Mouse (Mus musculus): ENCODE data around the gene Ldlrap1. TPM values are rescaled to one million over a fixed set of nuclear protein-coding genes. Genes with fewer than 3 reads are reported as not detected.

Gene Ldlrap1
- 13.3 TPM for polyA plus RNA-seq (2014; fragmentation: Illumina TruSeq; extraction: RNeasy Lipid Tissue Mini Kit (QIAGEN cat#74804); ENCODE audit: low read depth, low replicate concordance)

DNA sequence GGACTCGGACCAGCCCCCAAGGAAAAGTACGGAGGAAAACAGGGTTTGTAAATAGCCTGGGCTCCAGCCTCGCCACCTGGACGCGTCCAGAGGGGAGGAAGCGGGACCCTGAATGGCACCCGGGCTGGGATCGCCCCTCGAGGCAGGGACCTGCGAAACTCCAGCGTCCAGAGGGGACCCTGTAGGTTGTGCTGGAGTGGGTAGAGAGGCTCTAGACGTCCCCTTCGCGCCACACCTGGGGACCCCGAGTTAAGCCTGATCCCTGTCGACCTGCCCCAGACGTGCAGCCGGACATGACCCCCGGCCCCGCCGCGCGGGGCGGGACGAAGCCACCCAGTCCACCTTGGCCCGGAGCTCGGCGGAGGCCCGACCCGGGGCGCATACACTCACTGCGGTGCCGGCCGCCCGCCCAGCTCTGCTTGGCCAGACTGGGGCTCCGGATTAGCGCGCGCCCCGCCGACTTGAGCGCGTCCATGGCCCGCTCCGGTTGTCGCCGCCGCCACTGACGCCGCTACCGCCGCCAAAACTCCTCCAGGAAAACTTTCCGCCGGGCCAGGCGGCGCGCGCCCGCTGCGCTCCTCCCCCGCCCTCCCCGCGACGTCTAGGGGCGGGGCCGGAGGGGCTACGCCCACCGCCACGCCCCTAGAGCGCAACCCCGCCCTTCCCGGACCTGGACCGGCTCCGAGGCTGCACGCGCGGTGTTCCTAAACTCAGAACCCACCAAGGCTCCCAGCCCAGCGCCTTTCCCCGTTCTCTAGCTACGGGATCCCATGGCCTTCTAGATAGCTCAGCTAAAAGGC is at the start of gene Ldlrap1:
Gene Ldlrap1 (minus strand): TSS at position 599 of the 800 bp plus-strand sequence.

GRCm38 (mm10) chr4:134703835-134704546 is 63.8 kb downstream of the Ldlrap1 start, which contains the start of gene Man1c1:
Man1c1 (minus strand) TSS chr4:134704290.

Other genes starting within 250 kb of the Ldlrap1 start
- 168 TPM for gene Mtfr1l, start 232.6 kb downstream of the Ldlrap1 start, polyA plus RNA-seq (2014; fragmentation: Illumina TruSeq; extraction: RNeasy Lipid Tissue Mini Kit (QIAGEN cat#74804); ENCODE audit: low read depth, low replicate concordance)
- gene Selenon, start 215.9 kb downstream of the Ldlrap1 start, polyA plus RNA-seq (2014; fragmentation: Illumina TruSeq; extraction: RNeasy Lipid Tissue Mini Kit (QIAGEN cat#74804); ENCODE audit: low read depth, low replicate concordance), result 16.9 TPM
- gene Man1c1, start 63.7 kb downstream of the Ldlrap1 start, polyA plus RNA-seq (2014; fragmentation: Illumina TruSeq; extraction: RNeasy Lipid Tissue Mini Kit (QIAGEN cat#74804); ENCODE audit: low read depth, low replicate concordance), result 22.8 TPM
- gene Maco1, start 85.3 kb upstream of the Ldlrap1 start, polyA plus RNA-seq (2014; fragmentation: Illumina TruSeq; extraction: RNeasy Lipid Tissue Mini Kit (QIAGEN cat#74804); ENCODE audit: low read depth, low replicate concordance), result 20.7 TPM
- gene Rhd, start 96.5 kb upstream of the Ldlrap1 start, polyA plus RNA-seq (2014; fragmentation: Illumina TruSeq; extraction: RNeasy Lipid Tissue Mini Kit (QIAGEN cat#74804); ENCODE audit: low read depth, low replicate concordance), result 6.4 TPM
- 69.9 TPM for gene Tmem50a, start 147.0 kb upstream of the Ldlrap1 start, polyA plus RNA-seq (2014; fragmentation: Illumina TruSeq; extraction: RNeasy Lipid Tissue Mini Kit (QIAGEN cat#74804); ENCODE audit: low read depth, low replicate concordance)
- gene Rsrp1, start 155.6 kb upstream of the Ldlrap1 start, polyA plus RNA-seq (2014; fragmentation: Illumina TruSeq; extraction: RNeasy Lipid Tissue Mini Kit (QIAGEN cat#74804); ENCODE audit: low read depth, low replicate concordance), result 293 TPM
- gene Syf2, start 162.9 kb upstream of the Ldlrap1 start, polyA plus RNA-seq (2014; fragmentation: Illumina TruSeq; extraction: RNeasy Lipid Tissue Mini Kit (QIAGEN cat#74804); ENCODE audit: low read depth, low replicate concordance), result 81.6 TPM

Measured in heart, adult 10 weeks (tissue).